Mouse (Mus musculus): Measurements from ENCODE around the gene 1110017D15Rik. TPM values are rescaled to one million over a fixed set of nuclear protein-coding genes. Genes with fewer than 3 reads are reported as not detected.
A peak's percentile ranks its signal among the peaks of the same experiment; 100 is the strongest.

Gene 1110017D15Rik
- 1 to 10 TPM; 2.7 to 5.7 (median 4.3) TPM for total RNA-seq (2022)

DNA sequence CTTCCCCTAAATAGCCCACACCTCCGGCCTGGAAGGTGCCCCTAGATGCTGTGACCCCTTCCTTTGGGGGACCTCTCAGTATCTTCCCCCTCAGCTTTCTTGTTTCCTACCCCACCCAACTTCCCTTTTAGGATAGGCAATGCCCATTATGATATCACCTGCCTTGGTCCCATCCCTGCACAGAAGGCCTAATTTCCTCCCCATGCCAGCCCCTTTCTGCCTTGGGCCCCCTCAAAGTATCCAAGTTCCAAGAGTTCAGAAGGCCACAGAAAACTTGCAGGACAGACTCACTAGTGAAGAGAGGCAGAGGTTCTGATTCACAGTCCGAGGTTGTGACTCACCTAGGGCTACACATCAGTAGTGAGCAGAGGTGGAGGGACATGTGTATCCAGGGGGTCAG is at the start of gene 1110017D15Rik:
1110017D15Rik (minus strand) TSS at position 101 of the 400 bp plus-strand sequence.
- DNase-seq (ENCODE audit: low spot score in 2 of 2) = no peak

DNA sequence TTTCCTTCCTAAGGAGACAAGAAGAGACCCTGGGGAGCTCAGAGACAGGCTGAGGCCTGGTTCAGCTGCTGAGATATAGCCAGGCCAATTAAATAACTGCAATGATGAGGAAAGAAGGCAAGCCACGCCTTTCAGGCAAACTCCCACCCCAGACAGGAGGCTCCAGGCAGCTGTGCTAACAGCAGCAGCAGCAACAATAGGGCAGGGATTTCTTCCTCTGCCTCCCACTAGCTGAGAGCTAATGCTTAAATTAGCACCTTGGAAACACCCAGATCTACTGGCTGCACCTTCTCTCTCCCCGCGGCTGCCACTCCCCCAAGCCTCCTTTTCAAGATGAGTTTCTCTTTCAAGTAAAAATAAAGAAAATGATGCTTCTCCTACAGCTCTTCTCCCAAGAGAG is 49.0 kb upstream of the 1110017D15Rik start:
- peak in 1 of 2 experiments; percentile 60 for DNase-seq (ENCODE audit: low spot score in 2 of 2)

DNA sequence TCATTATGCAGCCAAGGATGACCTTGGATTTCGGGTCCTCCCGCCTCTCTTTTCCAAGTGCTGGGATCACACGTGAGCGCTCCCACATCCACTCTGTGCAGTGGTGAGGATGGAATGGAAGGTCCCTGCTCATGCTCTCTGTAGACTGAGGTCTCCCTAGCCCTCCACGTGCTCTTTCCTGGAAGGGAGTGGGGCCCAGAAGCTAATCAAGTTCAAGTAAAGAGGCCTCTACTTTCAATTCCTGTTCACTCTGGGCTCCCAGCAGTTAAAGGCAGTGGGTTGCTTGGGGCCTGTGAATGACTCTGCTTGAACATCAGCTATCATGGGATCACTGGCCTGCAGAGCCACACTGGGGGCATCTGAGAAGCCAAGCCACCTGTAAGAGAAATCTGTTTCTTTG is 46.2 kb upstream of the 1110017D15Rik start:
- DNase-seq (ENCODE audit: low spot score in 2 of 2) = no peak

GRCm38 (mm10) chr4:41557092-41557491 is 40.0 kb upstream of the 1110017D15Rik start:
- DNase-seq (ENCODE audit: low spot score in 2 of 2) = no peak

DNA sequence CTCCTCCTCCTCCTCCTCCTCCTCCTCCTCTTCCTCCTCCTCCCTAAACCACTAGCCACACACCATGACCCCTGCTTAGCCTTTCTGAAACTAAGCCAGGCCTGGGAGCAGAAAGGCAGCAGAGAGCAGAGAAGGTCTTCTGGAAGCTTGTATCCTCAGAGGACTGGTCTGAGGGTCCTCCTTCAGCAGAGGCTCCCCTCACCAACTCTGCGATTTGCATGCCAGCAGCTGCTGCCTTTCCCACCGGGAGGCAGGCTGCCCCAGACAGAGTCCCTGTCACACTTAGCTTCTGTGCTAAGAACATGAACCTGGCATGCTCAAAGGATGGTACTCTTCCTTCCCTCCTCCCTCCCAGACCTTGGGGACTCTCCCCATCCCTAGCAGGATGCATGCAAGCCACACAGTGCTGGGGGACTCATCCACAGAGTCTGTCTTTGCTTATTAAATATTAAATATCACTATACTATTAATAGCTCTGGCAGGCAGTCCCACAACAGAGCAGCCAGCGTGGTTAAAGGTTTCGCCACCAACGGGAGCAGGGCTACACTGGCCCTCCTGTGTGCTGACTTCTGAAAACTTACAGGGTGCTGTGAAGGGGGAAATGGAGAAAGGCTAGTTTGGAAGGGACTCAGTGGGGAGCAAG is 39.3 kb upstream of the 1110017D15Rik start:
- no peak for DNase-seq (ENCODE audit: low spot score in 2 of 2)

GRCm38 (mm10) chr4:41554994-41555663 is 38.0 kb upstream of the 1110017D15Rik start:
- DNase-seq (ENCODE audit: low spot score in 2 of 2) = no peak

DNA sequence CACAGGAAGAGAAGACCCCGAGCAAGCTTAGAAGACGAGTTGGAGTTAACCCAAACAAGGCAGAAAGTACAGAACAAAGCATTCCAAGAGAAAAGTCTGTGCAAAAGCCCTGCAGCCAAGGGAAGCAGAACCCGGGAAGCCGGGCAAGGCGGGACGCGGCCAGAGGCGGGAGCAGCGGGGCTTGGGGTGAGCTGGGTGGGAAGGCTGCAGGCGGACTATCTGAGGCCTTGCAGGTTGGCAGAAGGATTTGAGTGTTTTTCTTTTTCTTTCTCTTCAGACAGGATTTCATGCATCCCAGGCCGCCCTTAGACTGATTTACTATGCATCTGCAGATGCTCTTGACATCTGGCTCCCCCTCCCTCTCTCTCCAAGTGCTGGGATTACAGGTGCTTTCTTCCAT is 36.0 kb upstream of the 1110017D15Rik start:
- DNase-seq (ENCODE audit: low spot score in 2 of 2) = no peak

DNA sequence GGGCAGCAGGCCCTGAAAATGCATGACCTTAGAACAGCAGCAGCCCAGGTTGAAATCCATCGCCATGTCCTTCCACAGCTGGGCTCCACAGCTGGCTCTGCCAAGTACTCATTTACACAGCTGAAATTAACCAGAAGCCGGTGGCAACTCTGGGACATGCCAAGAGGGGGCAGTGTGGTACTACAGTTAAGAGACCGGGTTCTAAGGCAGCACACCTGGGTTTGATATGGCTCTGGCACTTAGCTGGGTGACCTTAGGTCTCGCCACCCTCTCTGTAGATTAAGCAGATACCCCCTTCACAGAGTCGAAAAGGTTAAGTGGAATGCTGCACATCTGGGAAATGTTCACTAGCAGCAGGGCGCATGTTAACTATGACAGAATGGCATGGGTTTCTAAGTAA is 35.4 kb upstream of the 1110017D15Rik start:
- DNase-seq (ENCODE audit: low spot score in 2 of 2) = peak; percentile 51 to 73

DNA sequence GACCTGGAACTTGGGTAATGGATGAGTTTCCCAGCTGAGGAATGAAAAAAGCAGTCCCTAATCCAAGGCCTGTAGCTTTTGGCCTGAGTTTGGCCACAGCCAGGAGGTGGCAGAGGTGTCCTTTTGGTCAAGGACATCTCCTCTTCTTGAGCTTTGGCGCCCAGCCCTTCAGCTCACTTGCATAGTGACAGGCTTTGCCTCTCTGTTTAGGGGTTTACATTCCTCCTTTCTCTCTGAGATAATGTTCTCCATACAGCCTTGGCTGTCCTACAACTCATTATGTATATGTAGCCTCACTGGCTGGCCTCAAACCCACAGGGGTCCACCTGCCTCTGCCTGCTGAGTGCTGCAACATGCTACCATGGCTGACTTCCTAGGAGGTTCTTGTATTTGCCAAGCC is 30.0 kb upstream of the 1110017D15Rik start:
- DNase-seq (ENCODE audit: low spot score in 2 of 2) = no peak

DNA sequence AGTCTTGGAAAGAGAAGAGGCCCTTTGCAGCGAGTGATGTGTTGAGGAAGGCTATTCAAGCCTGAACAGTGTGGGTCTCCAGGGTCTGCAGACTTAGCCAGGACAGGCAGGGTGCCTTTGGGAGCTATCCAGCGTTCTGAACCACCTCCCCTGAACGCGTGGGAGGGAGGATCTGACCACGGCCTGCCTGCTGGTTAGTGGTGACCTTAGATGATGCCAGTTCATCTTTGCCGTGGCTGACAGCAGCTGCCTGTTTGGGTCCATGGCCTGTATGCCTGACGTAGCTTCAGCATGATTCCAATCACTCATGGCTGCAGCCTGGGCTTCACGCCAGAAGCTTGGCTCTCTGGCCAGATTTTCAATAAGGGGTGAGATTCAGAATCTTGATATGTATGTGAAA is 28.9 kb upstream of the 1110017D15Rik start:
- peak in 1 of 2 experiments; percentile 32 for DNase-seq (ENCODE audit: low spot score in 2 of 2)

- no peak for DNase-seq (ENCODE audit: low spot score in 2 of 2)
Observed at GRCm38 (mm10) chr4:41542136-41542535, 25.0 kb upstream of the 1110017D15Rik start.

DNA sequence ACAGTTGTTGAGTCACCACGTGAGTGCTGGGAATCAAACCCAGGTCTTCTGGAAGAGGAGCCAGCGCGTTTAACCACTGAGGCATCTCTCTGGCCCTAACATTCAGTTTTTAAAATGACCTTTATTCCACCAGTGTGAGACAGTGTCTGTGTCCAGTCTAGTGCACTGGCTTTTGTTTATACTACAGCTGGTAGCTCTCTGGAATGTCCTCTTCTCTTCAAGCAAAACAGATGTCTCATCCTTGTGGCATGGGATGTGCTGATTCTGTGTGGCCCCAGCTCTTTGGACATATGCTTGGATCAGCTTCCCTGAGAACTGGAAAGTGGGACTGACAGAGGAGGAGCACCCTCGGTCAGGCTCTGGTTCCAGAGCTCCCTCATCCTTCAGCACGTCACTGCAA is 17.7 kb upstream of the 1110017D15Rik start:
- DNase-seq (ENCODE audit: low spot score in 2 of 2) = no peak

- DNase-seq (ENCODE audit: low spot score in 2 of 2) = no peak
Observed at GRCm38 (mm10) chr4:41532420-41532819, 15.3 kb upstream of the 1110017D15Rik start.

- no peak for DNase-seq (ENCODE audit: low spot score in 2 of 2)
Observed at GRCm38 (mm10) chr4:41527996-41528395, 10.9 kb upstream of the 1110017D15Rik start.

DNA sequence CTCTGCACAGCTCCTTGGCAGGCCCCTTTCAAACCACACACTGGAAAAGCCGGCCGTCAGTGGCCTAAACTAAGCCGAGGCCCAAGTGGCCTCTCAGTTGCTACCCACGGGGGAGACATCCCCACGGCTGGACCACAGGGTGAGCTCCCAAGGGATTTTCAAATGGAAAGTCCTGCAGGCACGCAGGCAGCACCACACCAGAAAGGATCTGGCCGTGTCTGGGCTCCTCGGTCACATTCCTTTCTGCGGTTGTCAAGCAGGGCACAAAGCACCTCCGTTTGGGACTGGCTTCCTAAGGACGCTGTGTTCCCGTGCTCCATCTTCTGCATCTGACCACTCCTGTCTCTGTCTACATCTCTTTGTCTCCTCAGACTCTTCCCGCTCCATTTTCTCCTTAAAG is 9.9 kb upstream of the 1110017D15Rik start:
- DNase-seq (ENCODE audit: low spot score in 2 of 2) = no peak

- DNase-seq (ENCODE audit: low spot score in 2 of 2) = no peak
Observed at GRCm38 (mm10) chr4:41526553-41526952, 9.4 kb upstream of the 1110017D15Rik start.

DNA sequence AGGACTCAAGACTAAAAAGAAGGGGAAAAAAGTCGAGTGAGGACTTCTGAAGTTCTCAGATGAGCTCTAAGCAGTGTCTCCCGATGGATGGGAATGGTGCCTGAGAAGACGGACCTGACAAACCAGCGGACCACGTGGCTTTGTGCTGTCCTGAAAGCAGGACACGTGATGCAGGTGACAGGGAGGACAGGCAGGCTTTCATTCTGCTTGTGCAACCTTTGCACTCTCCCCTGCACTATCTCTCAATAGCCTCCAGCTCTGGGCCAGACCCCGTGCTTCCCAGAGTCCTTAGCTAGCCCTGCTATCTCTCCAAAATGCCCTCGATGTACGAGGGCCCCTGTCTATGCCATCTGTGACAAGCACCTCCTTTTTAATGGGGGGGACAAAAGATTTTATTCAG is 7.7 kb upstream of the 1110017D15Rik start:
- no peak for DNase-seq (ENCODE audit: low spot score in 2 of 2)

DNA sequence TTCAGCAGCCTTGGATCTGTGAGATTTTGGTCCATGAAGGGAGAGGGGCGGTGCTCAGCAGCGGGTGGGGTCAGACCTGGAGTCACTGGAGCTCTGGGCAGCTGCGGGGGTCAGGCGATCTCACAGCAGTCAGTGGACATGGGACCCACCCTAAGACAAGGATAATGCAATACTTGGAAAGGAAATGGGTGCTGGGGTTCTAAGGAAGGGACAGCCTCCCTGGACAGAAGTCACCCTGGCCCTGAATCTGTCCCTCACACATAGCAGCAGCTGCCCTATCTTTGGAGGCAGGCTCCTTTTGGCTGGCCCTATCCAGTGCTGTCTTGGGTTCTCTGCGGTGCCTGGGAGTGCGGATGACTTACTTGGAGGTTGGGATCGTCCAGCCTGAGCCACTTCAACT is 6.7 kb upstream of the 1110017D15Rik start:
- DNase-seq (ENCODE audit: low spot score in 2 of 2) = no peak

GRCm38 (mm10) chr4:41522788-41523187 is 5.7 kb upstream of the 1110017D15Rik start:
- DNase-seq (ENCODE audit: low spot score in 2 of 2) = no peak

DNA sequence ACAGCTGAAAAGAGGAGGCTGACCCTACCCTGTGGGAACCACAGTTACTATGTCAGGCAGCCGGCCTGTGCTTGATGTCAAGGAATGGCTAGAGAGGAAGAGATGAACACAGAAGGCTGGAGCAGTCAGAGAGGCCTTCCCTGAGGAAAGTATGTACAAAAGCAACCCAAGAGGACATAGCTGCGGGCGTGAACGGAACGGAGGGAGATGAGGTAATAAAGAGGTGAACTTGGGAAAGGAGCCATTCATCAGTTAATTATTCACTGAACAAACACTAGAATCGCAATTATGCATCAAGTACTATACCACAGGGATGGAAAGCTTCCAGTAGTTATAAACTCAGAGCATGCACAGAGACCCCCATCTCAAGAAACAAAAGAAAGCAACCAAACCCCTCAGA is 5.0 kb upstream of the 1110017D15Rik start:
- no peak for DNase-seq (ENCODE audit: low spot score in 2 of 2)

DNA sequence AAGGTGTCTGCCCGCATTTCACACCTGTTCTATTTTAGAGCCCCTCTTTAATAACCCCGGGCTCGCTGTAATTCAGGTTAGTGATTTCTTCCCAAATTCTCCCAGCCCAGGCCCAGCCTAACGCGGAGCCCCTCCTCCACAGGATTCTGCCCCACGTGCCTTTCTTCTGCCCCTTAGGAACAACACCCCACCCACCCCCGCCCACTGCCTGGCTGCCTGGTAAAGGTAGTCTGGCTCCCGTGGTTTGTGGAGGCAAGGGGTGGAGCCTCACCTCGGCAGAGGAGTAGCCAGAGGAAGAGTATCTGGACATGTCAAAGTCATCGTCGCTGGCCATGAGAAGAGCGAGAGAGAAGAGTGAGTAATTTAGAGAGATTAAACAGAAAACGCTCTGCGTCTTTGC is 3.5 kb upstream of the 1110017D15Rik start:
- no peak for DNase-seq (ENCODE audit: low spot score in 2 of 2)

DNA sequence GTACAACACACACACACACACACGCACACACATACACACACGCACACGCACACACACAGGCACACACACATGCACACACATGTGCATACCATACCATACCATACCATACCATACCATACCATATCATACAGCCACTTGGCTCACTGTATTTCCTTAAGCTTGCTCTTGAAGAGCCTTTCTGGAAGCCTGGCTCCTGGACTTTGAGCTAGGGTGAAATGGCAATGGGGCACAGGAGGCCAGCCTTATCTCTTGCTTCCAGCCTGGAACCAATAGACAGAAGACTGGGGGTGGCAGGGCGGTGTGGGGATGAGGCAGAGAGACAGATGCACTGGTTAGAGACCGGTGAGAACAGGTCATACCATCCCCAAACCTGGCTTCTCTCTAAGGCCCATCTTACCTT is 2.1 kb upstream of the 1110017D15Rik start:
- no peak for DNase-seq (ENCODE audit: low spot score in 2 of 2)

GRCm38 (mm10) chr4:41518349-41518748 is 1.2 kb upstream of the 1110017D15Rik start:
- no peak for DNase-seq (ENCODE audit: low spot score in 2 of 2)
